Mouse (Mus musculus): ENCODE data around the gene Enoph1. TPM values are rescaled to one million over a fixed set of nuclear protein-coding genes. Genes with fewer than 3 reads are reported as not detected.

Enoph1 gene
- polyA plus RNA-seq, 1 experiment from 2014 or later = 55.5 TPM

DNA sequence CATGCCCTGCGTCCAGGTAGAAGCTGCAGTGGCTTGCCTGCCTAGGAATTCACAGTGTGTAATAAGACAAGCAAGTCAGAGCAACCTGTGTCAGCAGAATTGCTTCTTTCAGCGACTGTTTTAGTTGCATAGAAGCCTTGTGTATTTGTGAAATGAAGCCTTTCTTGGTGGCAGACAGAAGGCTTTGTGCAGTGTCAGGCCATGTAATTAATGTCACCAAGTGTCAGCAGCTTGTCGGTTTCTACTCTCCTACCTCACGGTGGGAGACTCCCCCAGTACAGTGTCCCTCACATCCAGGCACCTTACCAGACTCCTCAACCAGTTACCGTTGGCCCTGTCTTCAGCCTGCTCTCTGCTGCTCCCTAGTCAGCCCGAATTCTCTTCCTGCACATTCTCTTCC, 19.5 kb downstream of the Enoph1 start:
- no peak for ATAC-seq (ENCODE audit: low FRiP score, low read depth)
- H3K4me2 ChIP-seq = no peak overlapping the region
- peaks cover 17% of the 10 kb centered on the region for H3K4me1 ChIP-seq (replicated peaks)
- H3K27ac ChIP-seq (replicated peaks) = no peak overlapping the region
- no peak overlapping the region for H3K4me3 ChIP-seq
- 35% methylated on average over 6 of the region's 6 CpGs for WGBS
- H3K9me3 ChIP-seq = no peaks in the 10 kb centered on the region
- peaks cover 50% of the 10 kb centered on the region for H3K36me3 ChIP-seq
- H3K27me3 ChIP-seq = no peaks in the 10 kb centered on the region
- H3K9ac ChIP-seq = no peak overlapping the region

DNA sequence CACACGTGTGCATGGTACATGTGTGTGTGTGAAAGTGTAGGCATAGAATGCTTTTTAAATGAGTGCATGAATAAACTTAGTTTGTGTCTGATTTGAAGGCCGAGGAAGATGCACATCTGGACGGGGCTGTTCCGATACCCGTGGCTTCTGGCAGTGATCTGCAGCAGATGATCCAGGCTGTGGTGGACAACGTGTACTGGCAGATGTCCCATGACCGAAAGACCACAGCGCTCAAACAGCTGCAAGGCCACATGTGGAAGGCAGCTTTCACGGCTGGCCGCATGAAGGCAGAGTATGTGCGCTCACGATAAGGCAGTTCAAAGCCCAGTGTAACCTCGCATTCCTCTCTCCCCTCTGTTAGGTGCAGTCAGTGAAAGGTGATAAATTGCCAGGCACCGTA, 21.1 kb downstream of the Enoph1 start:
- Histone ChIP-seq H3K36me3 (peaks cover 61% of the 10 kb centered on the region), H3K9me3 (no peaks in the 10 kb centered on the region), H3K4me2 (no peak overlapping the region), H3K4me1 (replicated peaks) (peaks cover 17% of the 10 kb centered on the region), H3K9ac (no peak overlapping the region), H3K4me3 (no peak overlapping the region), H3K27ac (replicated peaks) (no peak overlapping the region), H3K27me3 (no peaks in the 10 kb centered on the region)
- WGBS = 95% methylated on average over 14 of the region's 14 CpGs
- ATAC-seq (ENCODE audit: low FRiP score, low read depth) = no peak

DNA sequence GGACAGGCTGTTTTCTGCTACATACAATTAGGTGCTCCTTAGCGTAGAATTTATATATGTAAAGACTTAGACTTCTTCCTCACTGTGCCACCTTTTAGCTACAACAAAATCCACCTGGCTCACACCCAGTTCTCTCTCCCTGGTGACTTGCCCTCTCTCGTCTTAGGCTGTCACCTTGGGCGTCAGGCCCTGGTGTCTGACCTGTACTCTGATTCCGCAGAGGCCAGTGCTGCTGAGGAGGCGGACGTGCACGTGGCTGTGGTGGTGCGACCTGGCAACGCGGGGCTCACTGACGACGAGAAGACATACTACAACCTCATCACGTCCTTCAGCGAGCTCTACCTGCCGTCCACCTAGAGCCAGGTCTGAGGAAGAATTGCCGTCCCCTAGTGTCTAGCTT, 27.8 kb downstream of the Enoph1 start:
- Histone ChIP-seq H3K27ac (replicated peaks) (no peak overlapping the region), H3K4me2 (no peak overlapping the region), H3K9me3 (no peaks in the 10 kb centered on the region), H3K9ac (no peak overlapping the region), H3K27me3 (no peaks in the 10 kb centered on the region), H3K36me3 (peaks cover 51% of the 10 kb centered on the region), H3K4me1 (replicated peaks) (no peaks in the 10 kb centered on the region), H3K4me3 (no peak overlapping the region)
- ATAC-seq (ENCODE audit: low FRiP score, low read depth) = no peak
- 96% methylated on average over 16 of the region's 16 CpGs for WGBS

DNA sequence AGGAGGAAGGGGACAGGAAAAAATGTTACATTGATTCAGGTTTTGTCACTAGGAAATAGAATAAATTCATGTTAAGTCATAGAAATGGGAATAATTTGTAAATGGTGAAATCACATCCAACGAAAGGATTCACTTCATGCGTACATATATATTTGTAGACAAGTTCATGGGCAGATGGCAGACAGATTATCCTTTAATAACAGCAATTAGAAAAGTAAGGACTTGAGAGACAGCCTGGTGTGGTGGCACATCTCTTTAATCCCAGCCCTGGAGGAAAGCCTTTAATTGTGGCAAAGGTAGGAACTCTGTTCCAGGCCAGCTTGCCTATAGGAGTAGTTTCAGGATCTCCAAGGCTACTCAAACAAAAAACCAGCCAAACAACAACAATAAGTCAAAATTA, 29.7 kb downstream of the Enoph1 start:
- peaks cover 35% of the 10 kb centered on the region for H3K36me3 ChIP-seq
- 94% methylated on average over 2 of the region's 2 CpGs for WGBS
- ATAC-seq (ENCODE audit: low FRiP score, low read depth) = no peak
- H3K9me3 ChIP-seq = no peaks in the 10 kb centered on the region
- no peak overlapping the region for H3K9ac ChIP-seq
- H3K27me3 ChIP-seq = no peaks in the 10 kb centered on the region
- no peak overlapping the region for H3K4me2 ChIP-seq
- no peaks in the 10 kb centered on the region for H3K4me1 ChIP-seq (replicated peaks)
- H3K4me3 ChIP-seq = no peak overlapping the region
- no peak overlapping the region for H3K27ac ChIP-seq (replicated peaks)

DNA sequence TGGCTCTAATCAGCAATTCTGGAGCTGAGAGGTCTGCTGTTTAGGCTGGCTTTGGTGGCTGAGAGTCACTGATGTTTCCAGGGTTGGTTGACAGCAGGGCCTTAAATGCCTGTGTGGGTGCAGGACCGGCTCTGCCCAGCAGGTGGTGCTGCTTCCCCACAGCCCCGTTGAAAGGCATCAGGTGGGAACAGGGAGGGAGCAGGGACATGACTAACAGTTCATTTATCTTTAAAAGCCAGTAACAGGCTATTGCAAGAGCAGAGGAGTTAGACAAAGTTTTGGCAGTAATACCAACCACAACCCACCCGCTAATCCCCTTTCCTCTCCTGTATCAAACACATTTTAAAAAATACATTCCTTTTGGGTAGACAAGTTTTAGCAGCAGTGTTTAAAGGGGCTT, 30.5 kb downstream of the Enoph1 start:
- no peaks in the 10 kb centered on the region for H3K27me3 ChIP-seq
- H3K27ac ChIP-seq (replicated peaks) = no peak overlapping the region
- 32% methylated on average over 3 of the region's 3 CpGs for WGBS

DNA sequence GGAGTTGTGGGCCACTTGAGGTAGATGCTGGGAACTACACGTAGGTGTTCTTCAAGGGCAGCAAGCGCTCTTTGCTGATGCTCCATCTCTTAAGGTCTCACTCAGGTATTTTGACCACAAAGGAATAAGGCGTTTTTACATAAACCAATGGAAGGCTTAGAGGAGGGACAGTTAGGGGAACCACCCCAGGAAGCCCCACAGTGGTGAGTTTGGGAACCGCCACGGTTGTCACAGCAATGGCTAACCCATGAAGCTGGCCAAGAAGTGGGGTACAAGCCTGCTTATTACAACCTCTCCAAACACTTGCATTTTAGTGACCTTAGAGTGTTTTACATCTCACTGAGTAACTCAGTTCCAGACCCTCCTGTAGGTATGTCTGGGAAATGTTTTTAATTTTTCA, 31.8 kb downstream of the Enoph1 start:
- H3K4me1 ChIP-seq (replicated peaks) = no peaks in the 10 kb centered on the region
- peaks cover 25% of the 10 kb centered on the region for H3K36me3 ChIP-seq
- no peak overlapping the region for H3K4me2 ChIP-seq
- no peak overlapping the region for H3K4me3 ChIP-seq
- no peak overlapping the region for H3K27ac ChIP-seq (replicated peaks)
- H3K9me3 ChIP-seq = no peaks in the 10 kb centered on the region
- H3K27me3 ChIP-seq = no peaks in the 10 kb centered on the region
- no peak for ATAC-seq (ENCODE audit: low FRiP score, low read depth)
- WGBS = 96% methylated on average over 5 of the region's 5 CpGs
- H3K9ac ChIP-seq = no peak overlapping the region

More for the DNA sequence above, 30.5 kb downstream of the Enoph1 start:
- no peak overlapping the region for H3K9ac ChIP-seq
- H3K4me3 ChIP-seq = no peak overlapping the region
- H3K4me2 ChIP-seq = no peak overlapping the region
- ATAC-seq (ENCODE audit: low FRiP score, low read depth) = no peak
- no peaks in the 10 kb centered on the region for H3K9me3 ChIP-seq
- H3K36me3 ChIP-seq = peaks cover 28% of the 10 kb centered on the region
- H3K4me1 ChIP-seq (replicated peaks) = no peaks in the 10 kb centered on the region

DNA sequence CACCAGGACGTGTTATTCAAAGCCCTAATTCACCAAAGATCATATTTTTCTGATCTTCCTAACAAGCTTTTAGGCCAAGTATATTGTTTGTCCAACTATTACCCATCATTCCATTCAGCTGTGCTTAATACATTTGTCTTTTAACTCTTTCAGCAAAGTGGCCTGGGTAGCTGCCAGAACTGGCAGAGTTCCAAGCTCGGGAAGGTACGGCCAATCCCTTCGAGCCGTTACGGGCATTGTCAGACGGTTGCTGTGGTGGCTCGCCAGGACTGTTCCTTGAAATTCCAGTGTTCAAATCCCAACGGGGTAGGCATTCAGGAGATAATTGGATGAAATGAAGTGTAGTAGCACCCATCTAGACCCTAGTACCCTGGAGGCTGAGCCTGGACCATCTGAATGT, 32.8 kb downstream of the Enoph1 start:
- Histone ChIP-seq H3K9me3 (no peaks in the 10 kb centered on the region), H3K4me3 (no peak overlapping the region), H3K4me2 (no peak overlapping the region), H3K36me3 (peaks cover 17% of the 10 kb centered on the region), H3K4me1 (replicated peaks) (no peaks in the 10 kb centered on the region), H3K9ac (no peak overlapping the region), H3K27ac (replicated peaks) (no peak overlapping the region), H3K27me3 (no peaks in the 10 kb centered on the region)
- 43% methylated on average over 9 of the region's 9 CpGs for WGBS
- ATAC-seq (ENCODE audit: low FRiP score, low read depth) = no peak

DNA sequence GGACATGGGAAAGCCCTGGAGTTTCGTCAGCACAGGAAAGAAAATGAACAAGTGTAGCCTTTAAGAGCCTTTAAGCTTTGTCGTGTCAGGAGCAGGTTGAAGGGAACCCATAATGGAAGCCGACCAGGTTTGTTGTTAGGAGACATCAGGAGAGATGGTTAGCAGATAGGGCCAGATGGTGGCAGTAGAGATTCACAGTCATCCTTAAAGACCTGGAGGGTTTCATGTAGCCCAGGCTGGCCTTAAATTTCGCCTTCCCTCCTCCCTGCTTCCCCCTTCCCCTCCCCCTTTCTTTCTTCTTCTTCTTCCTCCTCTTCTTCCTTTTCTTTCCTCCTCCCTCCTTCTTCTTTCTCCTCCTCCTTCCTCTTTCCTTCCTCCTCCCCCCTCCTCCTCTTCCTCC, 34.8 kb downstream of the Enoph1 start:
- Histone ChIP-seq H3K4me3 (no peak overlapping the region), H3K4me1 (replicated peaks) (peaks cover 8% of the 10 kb centered on the region), H3K9ac (no peak overlapping the region), H3K36me3 (peaks cover 3% of the 10 kb centered on the region), H3K27me3 (no peaks in the 10 kb centered on the region), H3K27ac (replicated peaks) (no peak overlapping the region), H3K4me2 (no peak overlapping the region), H3K9me3 (no peaks in the 10 kb centered on the region)
- 65% methylated on average over 4 of the region's 4 CpGs for WGBS
- no peak for ATAC-seq (ENCODE audit: low FRiP score, low read depth)

DNA sequence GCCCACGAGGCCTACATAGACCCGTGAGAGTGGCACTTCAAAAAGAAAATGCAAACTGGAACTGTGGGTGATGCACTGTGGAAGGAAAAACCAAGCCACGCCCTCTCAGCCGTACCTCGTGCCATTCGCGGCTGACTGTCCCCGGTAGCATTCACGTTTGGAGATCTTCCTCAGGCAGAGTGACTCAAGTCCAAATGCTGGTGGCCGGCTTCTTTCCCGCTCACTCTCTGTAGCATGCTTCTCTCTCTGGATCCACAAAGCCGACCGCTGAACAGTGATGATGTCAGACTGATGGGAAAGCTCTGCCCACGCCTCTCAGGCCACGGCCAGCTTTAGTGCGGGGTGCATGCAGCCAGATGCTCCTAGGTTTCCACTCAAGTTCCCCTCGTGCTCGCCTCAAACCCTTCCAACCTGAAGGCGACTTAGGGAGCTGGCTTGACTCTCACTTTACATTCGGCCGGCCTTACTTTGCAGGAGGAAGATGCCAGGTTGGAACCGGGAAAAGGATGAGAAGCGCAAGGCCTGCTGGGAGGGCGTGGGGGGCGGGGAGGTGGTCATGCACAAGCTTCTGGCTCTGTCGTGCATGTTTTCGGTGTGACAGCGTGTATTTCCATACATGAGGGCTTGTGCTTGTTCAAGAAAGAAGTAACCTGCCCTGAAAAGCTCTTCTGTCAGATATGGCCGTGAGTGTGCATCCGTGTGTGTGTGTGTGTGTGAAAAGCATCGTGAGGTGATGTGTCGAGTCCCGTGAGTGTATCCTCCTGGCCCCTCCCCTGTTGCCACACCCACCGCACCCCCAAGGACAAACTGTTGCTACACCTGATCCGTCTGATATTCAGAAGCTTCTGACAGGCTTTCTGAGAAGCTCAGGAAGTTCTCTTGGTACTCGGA, 39.5 kb downstream of the Enoph1 start:
- peak overlapping the region; percentile 32; the same call in 1 of the 2 replicates for H3K27ac ChIP-seq (replicated peaks)

DNA sequence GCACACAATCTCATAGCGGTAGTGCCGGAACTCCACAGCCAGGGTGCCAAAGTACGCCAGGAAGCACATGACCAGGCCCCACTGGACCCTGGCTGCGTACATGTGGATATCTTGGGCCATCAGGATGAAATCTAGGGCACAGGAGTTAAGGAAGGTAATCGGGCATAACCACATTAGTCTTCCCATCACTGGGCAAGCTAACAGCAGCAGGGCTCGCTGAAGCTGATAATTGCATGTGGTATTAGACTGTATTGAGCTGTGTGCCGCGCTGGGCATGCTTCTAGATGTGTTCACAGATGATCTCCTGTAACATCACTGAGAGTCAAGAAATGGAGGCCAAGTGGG, 40.1 kb downstream of the Enoph1 start:
- Histone ChIP-seq H3K36me3 (no peaks in the 10 kb centered on the region), H3K4me1 (replicated peaks) (peaks cover 24% of the 10 kb centered on the region), H3K4me3 (no peak overlapping the region), H3K27ac (replicated peaks) (no peak overlapping the region), H3K9me3 (no peaks in the 10 kb centered on the region), H3K27me3 (no peaks in the 10 kb centered on the region), H3K4me2 (peak overlapping the region; percentile 49; the same call in 1 of the 2 replicates), H3K9ac (no peak overlapping the region)
- ATAC-seq (ENCODE audit: low FRiP score, low read depth) = no peak; the same call in 1 of the 2 replicates
- 62% methylated on average over 8 of the region's 8 CpGs for WGBS

More for the DNA sequence above, 39.5 kb downstream of the Enoph1 start:
- Histone ChIP-seq H3K36me3 (no peaks in the 10 kb centered on the region), H3K9me3 (no peaks in the 10 kb centered on the region), H3K27me3 (no peaks in the 10 kb centered on the region), H3K4me2 (peak overlapping the region; percentile 49), H3K4me3 (peak overlapping the region; percentile 22), H3K4me1 (replicated peaks) (peaks cover 22% of the 10 kb centered on the region), H3K9ac (peak overlapping the region; percentile 24)
- WGBS = 37% methylated on average over 36 of the region's 36 CpGs
- ATAC-seq (ENCODE audit: low FRiP score, low read depth) = 0 out of 2 replicates have a peak, but pooled peaks have one; percentile 23

DNA sequence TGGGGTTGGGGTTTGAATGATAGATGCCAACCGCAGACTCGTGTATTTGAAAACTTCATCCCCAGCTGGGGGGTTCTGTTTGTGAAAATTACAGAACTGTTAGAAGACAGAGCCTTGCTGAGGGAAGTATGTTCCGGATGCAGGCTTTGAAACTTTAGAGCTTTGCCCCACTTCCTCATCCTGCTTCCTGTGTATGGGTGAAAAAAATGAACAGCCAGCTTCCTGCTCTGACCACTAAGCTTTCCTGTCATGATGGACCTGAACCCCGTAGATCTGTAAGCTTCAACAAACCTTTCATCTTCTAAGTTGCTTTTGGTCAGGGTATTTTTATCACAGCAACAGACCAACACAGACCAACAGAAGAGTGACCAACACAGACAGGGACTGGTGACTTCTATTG, 42.2 kb downstream of the Enoph1 start:
- no peak for ATAC-seq (ENCODE audit: low FRiP score, low read depth)
- H3K4me2 ChIP-seq = no peak overlapping the region
- H3K9ac ChIP-seq = no peak overlapping the region
- no peak overlapping the region for H3K4me3 ChIP-seq
- H3K9me3 ChIP-seq = no peaks in the 10 kb centered on the region
- no peaks in the 10 kb centered on the region for H3K36me3 ChIP-seq
- no peak overlapping the region for H3K27ac ChIP-seq (replicated peaks)
- no peaks in the 10 kb centered on the region for H3K27me3 ChIP-seq
- whole genome bisulfite sequencing = 93% methylated on average over 4 of the region's 4 CpGs
- H3K4me1 ChIP-seq (replicated peaks) = peaks cover 33% of the 10 kb centered on the region

DNA sequence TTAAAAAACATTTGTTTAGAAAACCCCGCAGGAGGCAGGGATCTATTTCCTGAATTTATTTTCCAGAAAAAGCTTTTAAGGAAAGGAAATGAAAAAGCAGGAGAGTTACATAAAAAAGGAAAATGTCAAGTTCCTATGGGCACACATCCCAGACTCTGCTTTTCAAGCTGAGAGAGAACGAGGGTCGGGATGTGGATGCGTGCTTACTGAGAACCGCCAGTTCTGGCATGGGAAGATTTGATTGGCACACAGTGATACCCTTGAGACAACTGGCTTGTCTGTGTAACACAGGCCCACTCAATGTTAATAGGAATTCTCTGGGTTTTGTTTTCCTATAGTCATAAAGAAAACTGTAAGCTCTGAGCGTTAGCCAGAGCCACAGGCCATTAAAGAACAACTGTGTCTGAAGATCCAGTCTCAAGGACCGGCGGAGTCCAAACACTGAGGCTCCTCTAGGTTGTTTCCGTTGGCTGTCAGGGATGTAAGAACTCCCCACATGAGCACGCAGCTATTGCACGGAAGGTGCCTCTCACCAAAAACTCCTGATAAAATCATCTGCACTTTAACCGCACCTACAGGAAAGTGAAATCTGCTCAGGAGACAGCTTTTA, 44.3 kb downstream of the Enoph1 start:
- Histone ChIP-seq H3K4me2 (no peak overlapping the region), H3K27me3 (no peaks in the 10 kb centered on the region), H3K9ac (no peak overlapping the region), H3K4me3 (no peak overlapping the region), H3K36me3 (no peaks in the 10 kb centered on the region), H3K9me3 (no peaks in the 10 kb centered on the region), H3K4me1 (replicated peaks) (peaks cover 30% of the 10 kb centered on the region), H3K27ac (replicated peaks) (peak overlapping the region; percentile 21; the same call in 1 of the 2 replicates)
- ATAC-seq (ENCODE audit: low FRiP score, low read depth) = no peak
- 49% methylated on average over 12 of the region's 12 CpGs for WGBS
